Mouse (Mus musculus): ENCODE results near the gene Rtraf. TPM values are rescaled to one million over a fixed set of nuclear protein-coding genes. Genes with fewer than 3 reads are reported as not detected.
A peak's percentile ranks its signal among the peaks of the same experiment; 100 is the strongest.

Gene Rtraf
- polyA plus RNA-seq, 1 experiment from 2014 or later, result 163 TPM

DNA sequence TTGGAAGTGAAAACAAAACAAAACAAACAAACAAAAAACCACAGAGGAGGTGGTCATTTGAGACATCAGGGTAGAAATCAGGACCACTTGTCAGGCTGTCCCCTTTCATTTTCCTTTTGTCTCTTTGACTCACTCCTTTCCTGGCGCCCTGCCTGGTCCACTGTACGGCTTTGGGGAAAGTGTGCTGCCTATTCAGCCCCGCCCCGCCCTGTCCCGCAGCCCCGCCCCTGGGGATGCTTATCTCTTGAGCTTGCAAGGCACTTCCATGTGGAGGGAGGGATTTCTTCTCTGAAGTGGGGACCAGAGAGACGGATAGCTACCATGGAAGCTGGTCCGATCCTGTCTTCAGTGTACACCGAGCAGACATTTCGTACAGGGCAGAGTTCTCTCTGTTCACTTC, 20.0 kb downstream of the Rtraf start:
- 47% methylated on average over 10 of the region's 10 CpGs for WGBS
- Histone ChIP-seq H3K9ac (replicated peaks; ENCODE audit: low read depth, low read length) (no peak overlapping the region), H3K27me3 (replicated peaks; ENCODE audit: control insufficient read depth, insufficient read depth, low read length) (no peaks in the 10 kb centered on the region), H3K4me1 (replicated peaks; ENCODE audit: control insufficient read depth, insufficient read depth, low read length) (peaks cover 9% of the 10 kb centered on the region; the same call in 1 of the 2 replicates), H3K4me2 (ENCODE audit: low read length) (no peak overlapping the region), H3K4me3 (replicated peaks; ENCODE audit: low read length) (no peak overlapping the region), H3K27ac (ENCODE audit: low read length) (no peak overlapping the region), H3K36me3 (ENCODE audit: control insufficient read depth, insufficient read depth) (no peaks in the 10 kb centered on the region), H3K9me3 (ENCODE audit: control insufficient read depth, low read length) (no peaks in the 10 kb centered on the region)
- no peak for ATAC-seq

DNA sequence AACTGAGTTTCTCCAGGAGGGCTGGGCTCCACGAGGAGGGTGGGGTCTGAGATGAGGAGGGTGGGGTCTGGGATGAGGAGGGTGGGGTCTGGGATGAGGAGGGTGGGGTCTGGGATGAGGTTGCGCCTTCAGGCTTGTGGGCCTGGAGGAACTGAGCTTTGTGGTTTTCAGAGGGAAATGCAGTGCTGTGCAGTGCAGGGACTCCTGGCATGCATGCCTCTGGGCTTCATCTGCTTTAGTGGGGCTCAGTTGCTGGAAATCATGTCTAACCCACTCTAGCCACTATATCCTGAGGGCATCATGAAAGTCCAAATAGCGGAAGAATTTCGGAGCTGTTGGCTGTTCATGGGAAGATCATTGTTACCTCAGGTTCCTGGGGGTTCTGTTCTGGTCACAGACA, 20.4 kb downstream of the Rtraf start:
- H3K4me3 ChIP-seq (replicated peaks; ENCODE audit: low read length), result no peak overlapping the region
- 51% methylated on average over 4 of the region's 4 CpGs for WGBS
- H3K27me3 ChIP-seq (replicated peaks; ENCODE audit: control insufficient read depth, insufficient read depth, low read length), result no peaks in the 10 kb centered on the region
- no peak overlapping the region for H3K4me2 ChIP-seq (ENCODE audit: low read length)
- H3K9ac ChIP-seq (replicated peaks; ENCODE audit: low read depth, low read length), result no peak overlapping the region
- peaks cover 9% of the 10 kb centered on the region; the same call in 1 of the 2 replicates for H3K4me1 ChIP-seq (replicated peaks; ENCODE audit: control insufficient read depth, insufficient read depth, low read length)
- H3K27ac ChIP-seq (ENCODE audit: low read length), result no peak overlapping the region
- H3K9me3 ChIP-seq (ENCODE audit: control insufficient read depth, low read length), result no peaks in the 10 kb centered on the region
- ATAC-seq, result no peak
- H3K36me3 ChIP-seq (ENCODE audit: control insufficient read depth, insufficient read depth), result no peaks in the 10 kb centered on the region

DNA sequence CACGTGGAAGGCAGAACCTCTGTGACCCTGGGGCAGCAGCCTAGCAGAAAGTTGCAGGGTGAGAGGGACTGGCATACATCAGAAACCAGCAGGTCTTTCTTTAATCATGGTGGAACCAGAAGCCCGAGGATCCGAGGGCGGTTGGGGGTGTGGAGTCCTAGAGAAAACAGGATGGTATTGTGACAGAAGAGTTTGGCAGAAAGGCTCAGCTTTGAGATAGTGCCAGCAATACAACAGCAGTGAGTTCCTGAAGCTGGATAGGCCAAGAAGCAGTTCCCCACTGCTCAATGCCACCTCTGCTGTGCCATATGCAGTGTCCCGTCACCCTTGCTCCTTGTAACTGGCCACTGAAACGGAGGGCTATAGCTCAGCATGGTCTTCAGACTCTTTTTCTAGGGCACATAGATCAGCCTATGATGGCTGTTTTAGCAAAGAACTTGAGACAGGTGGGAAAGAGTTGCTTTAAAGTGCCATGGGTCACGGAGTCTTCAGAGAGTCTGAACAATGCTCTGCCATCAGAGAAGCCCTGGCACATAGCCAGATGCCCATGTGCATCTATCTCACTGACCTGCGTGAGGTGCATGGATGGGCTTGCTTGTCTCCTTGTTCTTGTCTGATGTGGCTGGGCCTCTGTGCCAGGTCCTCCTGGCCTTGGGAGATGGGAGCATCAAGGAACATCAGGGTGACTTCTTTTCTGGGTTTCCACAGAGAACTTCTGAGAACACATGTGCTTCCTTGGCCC, 22.0 kb downstream of the Rtraf start:
- Histone ChIP-seq H3K4me1 (replicated peaks; ENCODE audit: control insufficient read depth, insufficient read depth, low read length) (peaks cover 9% of the 10 kb centered on the region; the same call in 1 of the 2 replicates), H3K27ac (ENCODE audit: low read length) (no peak overlapping the region), H3K9me3 (ENCODE audit: control insufficient read depth, low read length) (no peaks in the 10 kb centered on the region), H3K9ac (replicated peaks; ENCODE audit: low read depth, low read length) (no peak overlapping the region), H3K36me3 (ENCODE audit: control insufficient read depth, insufficient read depth) (no peaks in the 10 kb centered on the region), H3K27me3 (replicated peaks; ENCODE audit: control insufficient read depth, insufficient read depth, low read length) (no peaks in the 10 kb centered on the region), H3K4me2 (ENCODE audit: low read length) (no peak overlapping the region), H3K4me3 (replicated peaks; ENCODE audit: low read length) (no peak overlapping the region)
- ATAC-seq, result peak; percentile 28; the same call in 1 of the 2 replicates
- WGBS, result 77% methylated on average over 8 of the region's 8 CpGs

- ATAC-seq, result no peak
- Histone ChIP-seq H3K4me2 (ENCODE audit: low read length) (no peak overlapping the region), H3K9ac (replicated peaks; ENCODE audit: low read depth, low read length) (no peak overlapping the region), H3K27me3 (replicated peaks; ENCODE audit: control insufficient read depth, insufficient read depth, low read length) (no peaks in the 10 kb centered on the region), H3K36me3 (ENCODE audit: control insufficient read depth, insufficient read depth) (no peaks in the 10 kb centered on the region), H3K9me3 (ENCODE audit: control insufficient read depth, low read length) (no peaks in the 10 kb centered on the region), H3K4me3 (replicated peaks; ENCODE audit: low read length) (no peak overlapping the region), H3K27ac (ENCODE audit: low read length) (no peak overlapping the region), H3K4me1 (replicated peaks; ENCODE audit: control insufficient read depth, insufficient read depth, low read length) (peaks cover 9% of the 10 kb centered on the region; the same call in 1 of the 2 replicates)
- WGBS, result 48% methylated on average over 2 of the region's 2 CpGs
Observed at GRCm38 (mm10) chr14:19800485-19800884, 23.1 kb downstream of the Rtraf start.

DNA sequence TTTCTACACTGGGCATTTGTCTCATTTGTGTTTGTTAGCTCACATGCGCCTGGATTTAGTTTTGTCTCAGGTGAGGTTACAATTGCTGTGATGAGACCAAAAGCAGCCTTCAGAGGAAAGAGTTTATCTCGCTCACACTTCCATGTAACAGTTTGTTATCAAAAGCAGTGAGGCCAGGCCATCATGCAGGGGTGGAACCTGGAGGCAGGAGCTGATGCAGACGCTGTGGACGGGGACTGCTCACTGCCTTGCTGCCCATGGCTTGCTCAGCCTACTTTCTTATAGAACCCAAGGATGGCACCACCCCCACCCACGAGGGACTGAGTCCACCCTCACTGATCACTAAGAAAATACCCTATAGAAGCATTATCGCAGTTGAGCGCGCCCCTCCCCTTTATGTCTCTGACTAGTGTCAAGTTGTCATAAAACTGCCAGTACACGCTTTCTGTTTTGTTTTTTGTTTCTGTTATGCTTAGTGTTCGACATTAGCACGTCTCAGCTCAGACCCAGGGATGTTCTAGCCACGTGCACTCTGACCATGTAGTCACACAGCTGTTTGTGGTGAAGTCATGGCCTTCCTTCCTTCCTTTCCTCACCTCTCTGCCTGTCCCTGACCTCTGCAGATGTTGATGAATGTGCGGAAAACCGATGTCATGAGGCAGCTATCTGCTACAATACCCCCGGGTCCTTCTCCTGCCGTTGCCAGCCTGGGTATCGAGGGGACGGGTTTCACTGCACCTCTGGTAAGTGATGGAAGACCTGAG, 26.9 kb downstream of the Rtraf start:
- WGBS, result 88% methylated on average over 18 of the region's 18 CpGs
- Histone ChIP-seq H3K36me3 (ENCODE audit: control insufficient read depth, insufficient read depth) (no peaks in the 10 kb centered on the region), H3K4me1 (replicated peaks; ENCODE audit: control insufficient read depth, insufficient read depth, low read length) (no peaks in the 10 kb centered on the region), H3K27ac (ENCODE audit: low read length) (no peak overlapping the region), H3K4me2 (ENCODE audit: low read length) (no peak overlapping the region), H3K4me3 (replicated peaks; ENCODE audit: low read length) (no peak overlapping the region), H3K27me3 (replicated peaks; ENCODE audit: control insufficient read depth, insufficient read depth, low read length) (no peaks in the 10 kb centered on the region), H3K9ac (replicated peaks; ENCODE audit: low read depth, low read length) (no peak overlapping the region), H3K9me3 (ENCODE audit: control insufficient read depth, low read length) (no peaks in the 10 kb centered on the region)
- no peak for ATAC-seq

DNA sequence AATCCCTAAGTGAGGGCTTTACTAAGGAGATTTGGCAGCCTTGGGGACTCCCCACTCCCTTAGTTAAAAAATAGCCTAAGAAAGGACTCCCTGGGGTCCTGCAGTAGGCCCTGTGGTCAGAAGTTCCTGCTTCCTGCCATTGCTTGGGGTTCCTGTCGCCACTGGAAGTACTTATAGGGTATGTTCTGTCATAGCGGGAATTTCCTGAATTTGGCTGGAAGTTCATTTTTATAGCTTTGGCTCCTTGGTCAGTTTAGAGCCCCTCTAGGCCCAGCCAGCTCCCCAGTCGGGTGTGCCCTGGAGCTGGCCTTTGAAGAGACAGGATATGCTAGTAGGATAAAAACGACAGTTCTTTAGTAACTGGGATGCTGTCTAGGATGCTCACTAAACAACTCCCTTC, 28.7 kb downstream of the Rtraf start:
- H3K9me3 ChIP-seq (ENCODE audit: control insufficient read depth, low read length), result no peaks in the 10 kb centered on the region
- no peak overlapping the region for H3K27ac ChIP-seq (ENCODE audit: low read length)
- H3K4me1 ChIP-seq (replicated peaks; ENCODE audit: control insufficient read depth, insufficient read depth, low read length), result no peaks in the 10 kb centered on the region
- no peak overlapping the region for H3K4me3 ChIP-seq (replicated peaks; ENCODE audit: low read length)
- no peak overlapping the region for H3K4me2 ChIP-seq (ENCODE audit: low read length)
- no peak overlapping the region for H3K9ac ChIP-seq (replicated peaks; ENCODE audit: low read depth, low read length)
- no peak for ATAC-seq
- 83% methylated on average over 4 of the region's 4 CpGs for WGBS
- H3K36me3 ChIP-seq (ENCODE audit: control insufficient read depth, insufficient read depth), result no peaks in the 10 kb centered on the region
- H3K27me3 ChIP-seq (replicated peaks; ENCODE audit: control insufficient read depth, insufficient read depth, low read length), result no peaks in the 10 kb centered on the region

DNA sequence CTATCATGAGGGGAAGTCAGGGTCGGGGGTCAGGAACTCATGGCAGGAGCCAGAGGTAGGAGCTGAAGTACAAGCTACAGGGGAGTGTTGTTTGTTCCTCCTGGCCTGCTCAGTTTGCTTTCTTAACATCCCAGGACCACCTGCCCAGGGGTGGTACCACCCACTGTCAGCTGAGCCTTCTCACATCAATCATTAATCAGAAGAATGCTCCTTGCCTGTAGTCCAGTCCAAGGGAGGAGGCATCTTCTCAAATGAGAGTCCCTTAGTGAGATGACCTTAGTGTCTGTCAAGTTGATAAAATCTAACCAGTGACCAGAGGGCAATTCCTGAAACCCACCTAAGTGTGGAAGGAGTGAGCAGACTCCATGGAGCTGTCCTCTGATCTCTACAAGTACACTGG, 35.2 kb downstream of the Rtraf start:
- Histone ChIP-seq H3K4me3 (replicated peaks; ENCODE audit: low read length) (no peak overlapping the region), H3K27ac (ENCODE audit: low read length) (no peak overlapping the region), H3K9ac (replicated peaks; ENCODE audit: low read depth, low read length) (no peak overlapping the region), H3K27me3 (replicated peaks; ENCODE audit: control insufficient read depth, insufficient read depth, low read length) (no peaks in the 10 kb centered on the region), H3K4me2 (ENCODE audit: low read length) (no peak overlapping the region), H3K4me1 (replicated peaks; ENCODE audit: control insufficient read depth, insufficient read depth, low read length) (no peaks in the 10 kb centered on the region), H3K36me3 (ENCODE audit: control insufficient read depth, insufficient read depth) (no peaks in the 10 kb centered on the region), H3K9me3 (ENCODE audit: control insufficient read depth, low read length) (no peaks in the 10 kb centered on the region)
- no peak for ATAC-seq
- 82% methylated on average over 1 of the region's 1 CpGs for WGBS

- no peak for ATAC-seq
- no peaks in the 10 kb centered on the region for H3K4me1 ChIP-seq (replicated peaks; ENCODE audit: control insufficient read depth, insufficient read depth, low read length)
- 87% methylated on average over 9 of the region's 9 CpGs for WGBS
- no peak overlapping the region for H3K4me2 ChIP-seq (ENCODE audit: low read length)
- H3K36me3 ChIP-seq (ENCODE audit: control insufficient read depth, insufficient read depth), result no peaks in the 10 kb centered on the region
- no peaks in the 10 kb centered on the region for H3K27me3 ChIP-seq (replicated peaks; ENCODE audit: control insufficient read depth, insufficient read depth, low read length)
- no peaks in the 10 kb centered on the region for H3K9me3 ChIP-seq (ENCODE audit: control insufficient read depth, low read length)
- no peak overlapping the region for H3K9ac ChIP-seq (replicated peaks; ENCODE audit: low read depth, low read length)
- H3K27ac ChIP-seq (ENCODE audit: low read length), result no peak overlapping the region
- H3K4me3 ChIP-seq (replicated peaks; ENCODE audit: low read length), result no peak overlapping the region
Observed at GRCm38 (mm10) chr14:19785797-19786588, 37.6 kb downstream of the Rtraf start.

GRCm38 (mm10) chr14:19777945-19778344, 45.7 kb downstream of the Rtraf start:
- no peak overlapping the region for H3K27ac ChIP-seq (ENCODE audit: low read length)
- H3K36me3 ChIP-seq (ENCODE audit: control insufficient read depth, insufficient read depth), result no peaks in the 10 kb centered on the region
- H3K4me2 ChIP-seq (ENCODE audit: low read length), result no peak overlapping the region
- no peak overlapping the region for H3K9ac ChIP-seq (replicated peaks; ENCODE audit: low read depth, low read length)
- ATAC-seq, result no peak
- WGBS, result 88% methylated on average over 13 of the region's 13 CpGs
- H3K9me3 ChIP-seq (ENCODE audit: control insufficient read depth, low read length), result no peaks in the 10 kb centered on the region
- H3K4me3 ChIP-seq (replicated peaks; ENCODE audit: low read length), result no peak overlapping the region
- H3K27me3 ChIP-seq (replicated peaks; ENCODE audit: control insufficient read depth, insufficient read depth, low read length), result no peaks in the 10 kb centered on the region
- no peaks in the 10 kb centered on the region for H3K4me1 ChIP-seq (replicated peaks; ENCODE audit: control insufficient read depth, insufficient read depth, low read length)

Data from forebrain, embryonic 16.5 days (tissue).